Mouse (Mus musculus) monocyte, adult 5-6 weeks (primary cell): ENCODE measurements around the gene Med9. TPM values are rescaled to one million over a fixed set of nuclear protein-coding genes. Genes with fewer than 3 reads are reported as not detected.
A peak's percentile ranks its signal among the peaks of the same experiment; 100 is the strongest.

Source experiments
- ATAC-seq: fragments of 153-309, 156-312 bp; replicated peaks from 2 replicates; pipeline ENCODE4 v1.8.0; 2017; ENCODE audit warnings: mild to moderate bottlenecking; ENCODE audit not compliant: low TSS enrichment, insufficient number of reproducible peaks, severe bottlenecking, poor library complexity, low FRiP score
- total RNA-seq: library from RNA; stranded (forward); fragments of 200-1000, 200-491, 200-594 nt; gene quantifications from 3 replicates; pipeline ENCODE4 v1.2.3, GENCODE M21; 2017

Med9 gene
- 3.5 to 4.9 TPM (median 4.6 TPM) in 3 replicates for total RNA-seq

DNA sequence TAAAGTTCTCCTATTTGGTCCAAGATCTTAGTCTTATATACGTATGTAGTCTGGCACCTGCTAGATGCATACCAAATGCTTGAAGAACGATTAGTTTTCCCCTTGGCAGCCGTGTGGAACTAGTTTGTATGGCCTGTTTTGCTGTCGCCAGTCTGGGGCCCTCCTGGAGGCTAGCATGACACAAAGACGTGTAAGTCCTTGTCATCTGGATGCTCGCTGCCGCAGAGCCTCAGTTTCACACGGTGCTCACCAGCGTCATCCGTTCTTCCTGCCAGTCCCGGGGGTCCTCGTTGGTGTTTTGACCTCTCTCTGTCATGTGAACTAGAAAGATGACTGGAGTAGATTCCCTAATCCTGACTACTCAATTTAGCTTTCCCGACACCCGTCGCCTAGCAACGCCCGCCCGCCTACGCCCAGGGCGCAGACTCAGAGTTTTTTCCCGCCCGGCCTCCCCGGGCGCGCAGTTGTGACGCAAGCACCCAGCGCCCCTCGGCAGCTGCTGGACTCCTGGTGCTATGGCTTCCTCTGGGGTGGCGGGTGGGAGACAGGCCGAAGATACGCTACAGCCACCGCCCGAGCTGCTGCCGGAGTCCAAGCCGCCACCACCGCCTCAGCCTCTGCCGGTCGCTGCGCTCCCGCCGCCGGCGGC, at the start of gene Med9:
Med9 (plus strand) TSS at position 455 of the 649 bp plus-strand sequence.
- ATAC-seq: peak; percentile 84

DNA sequence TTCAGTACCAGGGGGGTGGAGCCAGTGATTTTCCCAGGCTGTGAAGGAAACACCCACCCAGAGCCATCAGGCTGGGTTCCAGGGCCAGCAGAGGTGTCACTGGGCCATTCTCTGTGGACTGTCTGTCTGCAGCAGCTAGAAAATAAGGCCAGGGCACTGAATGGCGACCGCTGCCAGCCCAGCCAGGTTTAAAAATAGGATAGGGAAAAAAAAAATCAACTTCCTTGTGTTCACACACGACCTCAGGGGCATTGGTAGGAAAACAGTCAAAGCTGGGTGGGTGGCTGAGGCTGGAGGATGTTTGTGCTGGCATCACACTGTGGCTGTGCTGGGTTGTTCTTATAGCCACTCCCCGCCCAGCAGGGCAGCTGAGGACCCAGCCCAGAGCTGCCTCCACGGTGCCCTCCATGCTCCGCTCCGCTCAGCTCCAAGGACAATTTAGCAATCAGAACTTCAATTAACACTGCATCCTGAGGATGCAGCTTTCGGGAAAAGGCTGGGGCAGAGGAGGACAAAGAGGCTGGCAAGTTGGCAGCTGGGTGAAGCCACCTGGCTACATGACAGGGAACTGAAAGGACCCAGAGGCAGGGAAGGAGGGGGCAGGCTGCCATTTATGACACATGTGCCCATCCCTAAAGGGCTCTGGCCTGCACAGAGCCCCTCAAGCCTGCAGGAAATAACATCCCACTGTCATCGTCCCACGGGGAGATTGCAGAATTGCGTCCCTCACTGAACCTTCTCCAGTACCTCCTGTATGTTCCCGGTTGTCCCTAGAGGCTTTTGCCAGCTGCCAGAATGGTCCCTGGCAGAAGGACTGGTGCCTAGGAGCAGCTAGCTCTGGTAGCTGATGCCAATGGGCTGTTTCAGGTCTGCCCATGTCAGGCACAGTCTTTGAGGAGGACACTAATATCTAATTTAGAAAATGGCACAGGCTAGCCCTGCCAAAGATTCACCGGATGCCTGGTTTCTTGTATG, 48.0 kb upstream of the Med9 start:
- no peak for ATAC-seq

DNA sequence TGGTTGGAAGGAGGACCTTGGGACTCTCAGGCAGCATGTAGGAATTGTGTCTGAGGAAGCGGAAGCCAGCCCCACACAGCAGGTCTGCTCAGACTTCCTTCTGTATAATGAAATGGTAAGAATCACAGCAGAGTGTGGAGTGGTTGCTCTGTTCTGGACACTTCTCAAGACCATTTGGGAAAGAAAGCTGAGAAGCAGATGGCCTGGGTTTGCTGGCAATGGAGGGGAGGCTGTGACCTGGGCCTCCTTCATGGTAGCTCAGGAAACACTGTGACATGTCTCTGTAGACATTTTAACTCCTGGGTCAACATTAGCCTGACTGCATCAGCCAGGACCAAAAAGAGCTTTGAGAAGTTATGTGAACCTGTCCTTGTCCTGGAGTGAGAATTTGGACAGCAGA, 47.0 kb upstream of the Med9 start:
- ATAC-seq: no peak

DNA sequence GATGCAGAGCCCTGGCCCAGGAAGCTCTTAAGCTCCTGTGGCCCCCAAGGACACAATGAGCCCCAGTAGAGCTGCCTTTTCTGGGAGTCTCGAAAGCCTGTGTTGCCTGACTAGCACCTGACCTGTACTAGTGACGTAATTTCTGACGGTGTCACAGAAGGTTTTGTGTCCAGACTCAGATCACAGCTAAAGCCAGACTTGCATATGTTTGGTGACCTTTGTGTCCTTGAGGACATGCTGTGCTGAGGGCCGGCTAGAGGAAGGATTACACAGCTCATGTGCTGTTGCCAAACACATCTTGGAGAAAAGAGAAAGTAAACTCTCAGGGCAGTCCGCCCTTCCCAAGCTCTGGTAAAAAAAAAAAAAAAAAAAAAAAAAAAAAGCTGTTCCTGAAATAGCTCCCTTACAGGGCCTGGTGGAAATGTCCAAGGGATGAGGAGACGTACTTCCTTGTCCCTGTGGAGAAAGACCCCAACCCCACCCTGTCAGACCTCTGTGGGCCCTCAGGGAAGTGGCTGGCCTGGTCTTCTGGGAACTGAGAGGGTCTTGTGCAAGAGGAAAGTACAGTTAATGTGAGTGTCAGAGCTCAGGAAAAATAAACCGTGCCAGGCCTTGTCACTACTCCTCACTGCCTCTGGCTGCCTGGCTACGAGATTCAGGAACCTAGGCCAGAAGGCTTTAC, 45.8 kb upstream of the Med9 start:
- no peak for ATAC-seq

DNA sequence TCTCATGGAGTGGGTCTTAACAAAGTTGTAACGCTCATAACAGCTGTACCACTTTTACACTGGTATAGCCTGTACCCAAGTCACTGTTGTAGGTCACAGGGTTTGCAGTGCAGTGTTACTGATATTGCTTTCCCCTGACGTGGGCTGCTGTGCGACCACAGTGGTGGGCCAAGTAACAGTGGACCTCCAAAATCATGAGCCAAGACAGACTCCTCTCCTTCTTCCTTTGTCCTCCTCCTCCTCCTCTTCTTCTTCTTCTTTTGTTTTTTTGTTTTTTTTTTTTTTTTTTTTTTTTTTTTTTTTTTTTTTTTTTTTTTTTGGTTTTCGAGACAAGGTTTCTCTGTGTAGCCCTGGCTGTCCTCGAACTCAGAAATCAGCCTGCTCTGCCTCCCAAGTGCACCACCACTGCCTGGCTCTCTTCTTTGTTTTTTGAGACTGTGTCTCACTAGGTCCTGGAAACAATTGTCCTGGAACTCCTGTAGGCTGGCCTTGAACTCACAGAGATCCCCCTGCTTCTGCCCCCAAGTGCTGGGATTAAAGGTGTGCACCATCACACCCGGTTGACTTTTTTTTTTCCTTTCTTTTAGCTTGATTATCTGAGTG, 41.4 kb upstream of the Med9 start:
- no peak for ATAC-seq

DNA sequence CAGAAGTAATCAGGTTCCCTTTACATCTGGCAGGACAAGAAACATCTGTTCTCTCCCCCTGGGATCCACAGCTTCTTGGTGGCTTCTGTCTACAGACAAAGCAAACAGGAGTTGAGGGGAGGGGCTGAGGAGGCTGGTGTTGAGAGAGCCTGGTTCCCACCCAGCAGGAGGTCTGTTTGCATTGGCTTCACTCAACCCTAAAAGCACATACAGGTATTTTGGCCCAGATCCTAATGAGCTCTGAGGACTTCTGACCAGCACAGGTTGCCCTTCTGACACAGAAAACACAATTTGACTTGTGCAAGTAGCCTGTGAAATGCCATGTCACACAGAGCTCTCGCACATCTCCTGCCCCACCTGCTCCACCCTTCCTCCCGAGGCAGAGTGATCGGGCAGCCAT, 39.6 kb upstream of the Med9 start:
- no peak for ATAC-seq

DNA sequence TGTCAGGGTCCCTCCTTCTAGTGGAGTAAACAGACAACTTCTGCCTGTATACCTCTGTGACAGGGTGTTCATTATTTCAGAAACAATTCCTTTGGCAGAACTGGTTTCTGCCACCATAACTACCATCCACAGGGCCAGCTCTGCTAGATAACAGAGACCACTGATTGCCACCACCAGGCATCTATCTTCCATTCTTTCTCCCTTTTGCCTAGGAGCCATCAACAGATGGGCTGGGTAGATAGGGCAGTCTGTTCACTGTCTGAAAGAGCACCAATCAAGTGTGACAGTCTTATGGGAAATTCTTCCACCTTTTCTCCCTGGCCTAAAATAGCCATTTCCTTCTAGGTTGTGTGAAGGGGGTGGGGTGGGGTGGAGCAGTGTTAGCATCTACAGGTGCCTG, 37.4 kb upstream of the Med9 start:
- ATAC-seq: no peak

DNA sequence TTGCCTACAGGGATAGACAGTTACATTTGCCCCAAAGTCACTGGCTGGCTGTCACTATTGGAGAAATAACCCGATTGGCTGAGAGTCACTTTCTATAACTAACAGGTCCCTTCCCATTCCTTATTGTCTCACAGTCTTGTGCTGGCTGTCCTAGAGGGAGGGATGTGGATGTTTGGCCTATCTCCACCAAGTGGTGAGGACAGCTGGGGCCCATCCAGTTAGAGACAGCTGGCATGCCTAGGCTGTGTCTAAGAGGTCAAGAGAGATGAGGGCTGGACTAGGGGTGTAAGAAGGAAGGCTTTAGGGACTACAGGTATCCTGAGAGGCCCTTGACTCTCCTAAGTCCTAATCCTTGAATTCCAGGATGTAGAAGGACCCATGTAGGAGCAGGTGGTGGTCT, 36.5 kb upstream of the Med9 start:
- ATAC-seq: no peak

DNA sequence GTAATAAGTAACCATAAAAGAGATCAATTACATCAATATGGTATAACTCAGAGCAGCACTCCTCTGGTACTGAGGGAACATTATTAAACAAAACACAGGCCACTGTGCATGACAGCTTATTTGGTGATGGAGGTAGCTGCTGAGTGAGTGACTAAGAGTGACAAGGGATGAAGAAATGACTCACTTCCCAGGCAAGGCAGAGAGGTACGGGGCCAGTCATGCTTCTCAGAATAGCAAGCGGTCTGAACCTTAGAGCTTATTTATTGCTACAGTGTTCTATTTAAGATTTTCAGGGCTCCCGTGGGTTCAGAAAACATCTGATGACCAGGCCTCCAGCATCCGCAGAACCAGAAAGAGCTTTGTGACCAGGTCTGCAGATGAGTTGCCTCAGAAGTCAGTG, 34.3 kb upstream of the Med9 start:
- ATAC-seq: no peak

DNA sequence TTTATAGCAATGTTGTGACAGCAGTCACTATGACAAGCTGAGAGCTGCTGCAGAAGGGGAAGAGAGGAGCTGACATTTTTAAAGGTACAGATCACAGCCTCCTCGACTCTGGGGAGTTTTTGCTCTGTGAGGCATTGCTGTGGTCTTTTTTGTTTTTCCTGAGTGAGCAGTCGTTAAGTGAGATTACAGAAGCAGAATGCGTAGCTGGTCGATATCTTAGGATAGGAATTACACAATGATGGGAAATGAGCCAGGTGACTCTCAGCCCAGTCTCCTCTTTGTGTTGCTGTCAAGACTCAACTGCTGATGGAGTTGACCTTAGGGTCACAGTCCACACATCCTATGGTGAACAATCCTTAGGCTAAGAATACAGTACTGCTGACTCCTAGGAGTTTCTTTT, 30.0 kb upstream of the Med9 start:
- no peak for ATAC-seq

DNA sequence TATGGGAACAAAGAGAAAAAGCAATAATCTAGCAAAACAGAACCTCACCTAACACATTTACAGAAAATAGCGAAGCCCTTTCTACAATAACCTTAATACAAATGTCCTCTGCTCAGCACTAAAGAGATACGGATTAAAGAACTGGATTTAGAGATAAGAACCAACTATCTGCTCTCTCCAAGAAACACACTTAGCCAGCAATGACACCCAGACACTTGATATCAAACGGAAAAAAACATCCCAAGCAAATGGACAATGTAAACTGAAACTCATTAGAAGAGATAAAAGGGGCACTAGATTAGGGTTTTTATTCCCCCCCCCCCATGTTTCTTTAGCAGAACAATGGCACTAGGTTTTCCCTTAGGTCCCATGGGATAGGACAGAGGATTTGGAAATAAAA, 28.6 kb upstream of the Med9 start:
- ATAC-seq: no peak

DNA sequence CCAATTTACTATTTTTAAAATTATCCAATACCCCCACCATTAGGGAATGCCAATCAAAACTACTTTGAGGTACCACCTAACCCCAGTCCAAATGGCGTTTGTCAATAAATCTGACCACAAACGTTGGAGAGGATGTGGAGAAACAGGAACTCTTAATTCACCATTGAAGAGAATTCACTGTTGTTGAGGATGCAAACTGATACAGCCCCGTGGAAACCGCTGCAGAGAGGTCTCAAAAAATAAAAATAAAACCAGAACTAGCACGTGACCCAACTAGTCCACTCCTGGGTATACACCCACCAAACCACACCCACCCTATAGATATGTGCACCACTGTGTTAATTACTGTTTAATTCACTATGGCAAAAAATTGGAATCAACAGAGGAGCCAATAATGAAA, 27.7 kb upstream of the Med9 start:
- no peak for ATAC-seq

DNA sequence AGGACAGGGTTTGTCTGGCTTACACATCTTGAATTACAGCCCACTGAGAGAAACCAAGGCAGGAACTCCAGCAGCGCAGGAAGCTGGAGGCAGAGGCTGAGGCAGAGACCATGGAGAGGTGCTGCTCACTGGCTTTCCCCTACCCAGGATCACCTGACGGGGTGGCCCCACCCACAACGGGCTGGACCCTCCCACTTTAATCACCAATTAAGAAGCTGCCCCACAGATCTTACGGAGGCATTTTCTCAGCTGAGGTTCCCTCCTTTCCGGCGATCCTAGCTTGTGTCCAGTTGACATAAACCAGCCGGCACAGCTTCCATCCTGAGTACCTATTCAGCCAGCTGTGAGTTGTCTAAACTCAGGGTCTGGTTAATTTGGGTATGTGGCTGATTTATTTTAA, 26.7 kb upstream of the Med9 start:
- ATAC-seq: no peak

DNA sequence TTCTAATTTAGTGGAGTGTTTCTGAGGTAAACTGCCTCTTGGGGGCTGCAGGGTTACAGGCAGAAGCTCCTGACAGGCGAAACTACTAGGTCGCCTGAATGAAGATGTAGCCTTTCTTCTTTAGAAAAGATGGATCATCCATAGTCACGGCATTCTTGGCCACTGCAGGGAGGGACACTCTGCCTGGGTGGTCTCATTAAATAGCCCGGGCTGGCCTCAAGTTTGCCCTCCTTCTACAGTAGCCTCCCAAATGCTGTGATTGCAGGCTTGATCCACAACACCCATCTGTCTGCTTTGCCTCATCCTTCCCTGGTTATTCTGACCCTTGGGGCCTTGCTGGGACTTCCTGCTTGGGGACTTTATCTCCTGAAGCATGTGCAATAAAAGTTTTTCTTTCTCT, 18.0 kb upstream of the Med9 start:
- ATAC-seq: no peak

DNA sequence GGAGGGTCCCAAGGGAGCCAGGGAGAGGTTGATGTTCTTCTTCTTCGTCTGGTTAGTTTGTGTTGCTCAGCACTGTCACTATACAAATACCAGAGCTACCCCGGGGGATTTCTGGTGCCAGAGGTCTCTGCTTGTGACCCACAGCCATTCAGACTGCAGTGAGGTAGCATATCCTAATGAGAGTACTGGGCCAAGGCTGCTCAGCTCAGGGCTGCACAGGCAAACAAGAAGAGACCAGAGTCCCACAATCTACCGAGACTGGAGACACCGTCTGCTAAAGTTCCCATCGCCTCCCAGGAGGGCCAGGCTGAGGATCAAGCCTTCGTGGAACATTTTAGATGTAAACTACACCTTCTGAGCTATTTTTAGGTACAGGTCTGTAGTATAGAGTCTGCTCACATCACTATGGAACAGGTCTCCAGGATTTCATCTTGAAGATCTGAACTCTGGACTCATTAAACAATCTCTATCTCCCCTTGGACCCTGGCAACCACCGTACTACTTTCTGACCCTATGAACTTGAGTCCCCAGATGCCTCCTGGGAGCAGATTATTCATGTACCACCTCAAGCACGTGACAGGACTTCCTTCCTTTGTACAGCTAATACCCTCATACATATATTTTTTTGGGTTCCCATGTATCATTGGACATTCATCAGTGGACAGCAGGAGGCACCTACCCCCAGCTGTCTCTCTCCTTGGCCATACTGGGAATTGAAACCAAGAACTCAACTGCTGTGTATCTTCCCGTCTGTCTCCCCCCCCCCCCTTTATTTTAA, 15.3 kb upstream of the Med9 start:
- ATAC-seq: no peak

DNA sequence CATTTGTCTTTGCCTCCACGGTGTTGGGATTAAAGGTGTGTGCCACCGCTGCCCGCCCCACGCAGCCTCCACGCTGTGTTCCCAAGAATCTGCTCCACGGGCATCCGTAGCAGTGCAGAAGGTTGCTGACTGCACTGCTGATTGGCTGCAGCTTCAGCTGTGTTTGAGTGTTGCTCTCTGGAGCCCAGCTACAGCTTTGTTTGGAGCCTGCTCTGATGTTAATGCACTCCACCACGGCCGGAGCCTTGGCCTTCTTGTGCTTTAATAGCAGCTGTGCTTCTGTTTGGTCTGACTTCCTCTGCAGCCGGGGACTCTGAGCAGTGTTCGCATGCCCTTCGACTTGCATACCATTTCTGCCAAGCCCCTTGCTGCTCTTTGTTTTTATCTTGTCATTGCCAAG, 14.1 kb upstream of the Med9 start:
- no peak for ATAC-seq

DNA sequence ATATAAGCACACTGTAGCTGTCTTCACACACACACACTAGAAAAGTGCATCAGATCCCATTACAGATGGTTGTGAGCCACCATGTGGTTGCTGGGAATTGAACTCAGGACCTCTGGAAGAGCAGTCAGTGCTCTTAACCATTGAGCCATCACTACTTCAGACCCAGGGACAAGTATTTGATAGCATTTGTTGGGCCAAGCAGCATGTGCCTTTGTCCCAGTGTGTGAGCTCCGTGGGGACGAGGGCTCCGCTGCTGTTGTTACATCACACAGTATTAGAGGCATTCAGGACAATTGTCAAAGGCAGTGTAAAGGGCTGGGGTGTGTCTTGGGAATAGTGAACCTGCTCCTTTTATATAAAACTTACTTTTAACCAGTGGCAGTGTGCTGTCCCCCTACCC, 11.0 kb upstream of the Med9 start:
- ATAC-seq: no peak

DNA sequence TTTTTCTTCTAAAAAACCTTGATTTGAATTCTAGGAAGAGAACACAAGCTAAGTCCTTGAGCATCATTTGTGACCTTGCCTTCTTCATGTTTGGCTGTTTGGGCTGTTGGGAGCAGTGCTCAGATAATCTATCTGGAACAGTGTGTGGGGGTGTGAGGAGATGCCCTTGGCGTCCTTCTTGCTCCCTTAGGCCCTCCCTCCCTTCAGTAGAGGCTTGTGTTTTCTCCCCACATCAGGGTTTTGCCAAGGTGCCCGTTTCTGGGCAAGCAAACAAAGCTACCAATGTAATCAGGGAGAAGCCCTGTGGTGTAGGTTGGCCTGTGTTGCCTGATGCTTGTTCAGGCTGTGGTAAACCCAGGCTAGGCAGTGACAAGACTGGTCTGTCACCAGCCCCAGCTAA, 10.4 kb upstream of the Med9 start:
- ATAC-seq: no peak

DNA sequence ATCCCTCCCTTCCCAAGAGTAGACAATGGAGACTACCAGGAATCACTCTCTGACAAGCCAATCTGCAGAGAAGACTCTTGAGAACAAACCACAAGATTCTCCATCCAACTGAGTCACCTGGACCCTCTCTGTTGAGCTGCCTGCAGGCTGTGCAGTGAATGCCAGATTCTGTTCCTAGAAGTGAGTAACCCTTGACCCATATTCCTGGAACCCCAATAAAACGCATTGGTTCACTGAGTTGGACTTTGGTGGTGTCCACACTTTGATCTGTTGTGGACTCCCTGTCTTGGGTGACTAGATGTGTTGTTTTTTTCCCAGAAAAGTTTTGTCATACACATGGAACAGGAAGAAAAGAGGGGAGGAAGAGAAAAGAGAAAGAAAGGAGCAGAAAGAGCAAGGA, 8.2 kb upstream of the Med9 start:
- ATAC-seq: no peak
